Mouse (Mus musculus): ENCODE data around the gene 4930452B06Rik.

- TF ChIP-seq CTCF (IDR thresholded peaks at IDR 0.05; ENCODE audit: control insufficient read depth, insufficient read depth, insufficient read length) (no peak), MYOD1 (IDR thresholded peaks at IDR 0.05; ENCODE audit: control insufficient read depth, insufficient read length, low read depth) (no peak), MYOG (IDR thresholded peaks at IDR 0.05; ENCODE audit: control insufficient read depth, extremely low read depth, insufficient read length) (no peak)
These were observed 44.9 kb downstream of the 4930452B06Rik start for GRCm38 (mm10) chr14:8621164-8621563.
